Mouse (Mus musculus) right cerebral cortex, adult 2 months (tissue): ENCODE measurements at regions not wholly inside any gene's neighbourhood (a gene's known extent, or its start where the extent isn't known, plus 50 kb on each side); places are given as distances from the start of the nearest gene placed in this dataset.
"Not testable (repeated sequence)": the region's sequence is repeated elsewhere in the genome, so short reads cannot be mapped to it uniquely, and the experiment has no call there.

ENCODE experiments used
- DNase-seq, 2 experiments: peaks; one replicate each; pipeline ENCODE4 v3.0.0; 2021 to 2022; ENCODE audit warnings: low spot score in 2 of 2

- no peak for DNase-seq
Observed at GRCm38 (mm10) chr2:48315306-48315705, 498.6 kb upstream of the Acvr2a start.

DNA sequence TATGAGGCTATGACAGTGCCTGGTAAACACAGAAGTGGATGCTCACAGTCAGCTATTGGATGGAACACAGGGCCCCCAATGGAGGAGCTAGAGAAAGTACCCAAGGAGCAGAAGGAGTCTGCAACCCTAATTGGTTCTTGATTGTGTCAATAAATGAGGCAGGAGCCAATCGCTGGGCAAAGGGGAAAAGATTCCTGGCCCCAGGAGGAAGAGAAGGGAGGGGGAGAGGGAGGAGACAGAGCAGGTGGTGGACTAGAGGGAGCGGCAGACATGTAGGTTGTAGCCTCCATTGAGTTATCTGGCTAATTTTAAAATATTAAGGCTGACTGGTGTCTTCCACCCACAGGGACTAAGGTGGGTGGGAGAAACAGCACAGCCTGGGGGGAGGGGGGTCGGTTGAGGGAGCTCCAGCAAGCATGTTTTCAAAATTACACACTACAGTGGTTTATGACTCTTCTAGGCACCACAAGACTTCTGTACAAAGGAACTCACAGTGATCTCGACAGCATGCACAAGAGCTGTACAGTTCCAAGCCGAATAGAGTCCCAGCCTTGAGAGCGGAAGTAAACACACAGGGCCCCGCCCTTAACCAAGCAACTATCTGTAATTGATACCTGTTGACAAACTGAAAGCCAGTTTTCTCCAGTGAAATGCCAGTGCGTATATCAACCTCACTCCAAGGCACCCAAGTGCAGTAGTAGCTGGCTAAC lies 497.6 kb upstream of the Acvr2a start:
- no peak for DNase-seq

DNA sequence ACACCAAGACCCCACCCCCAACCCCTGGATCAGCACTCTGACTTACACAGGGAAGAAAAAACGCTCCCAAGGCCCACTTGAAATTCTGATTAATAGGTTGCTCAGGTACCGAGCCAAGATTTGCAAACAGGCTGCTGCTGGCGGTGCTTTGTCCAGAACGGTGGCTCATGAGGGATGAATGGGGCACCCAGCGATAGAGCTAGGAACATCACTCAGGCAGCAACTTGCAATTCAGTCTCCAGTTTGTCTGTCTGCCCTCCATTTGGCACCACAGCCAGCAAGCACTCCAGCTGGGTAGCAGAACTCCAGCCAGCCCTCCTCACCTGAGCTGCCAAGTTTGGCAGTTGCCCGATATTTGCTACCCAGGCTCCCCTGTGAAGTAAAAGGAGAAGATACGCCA lies 496.1 kb upstream of the Acvr2a start:
- no peak for DNase-seq

DNA sequence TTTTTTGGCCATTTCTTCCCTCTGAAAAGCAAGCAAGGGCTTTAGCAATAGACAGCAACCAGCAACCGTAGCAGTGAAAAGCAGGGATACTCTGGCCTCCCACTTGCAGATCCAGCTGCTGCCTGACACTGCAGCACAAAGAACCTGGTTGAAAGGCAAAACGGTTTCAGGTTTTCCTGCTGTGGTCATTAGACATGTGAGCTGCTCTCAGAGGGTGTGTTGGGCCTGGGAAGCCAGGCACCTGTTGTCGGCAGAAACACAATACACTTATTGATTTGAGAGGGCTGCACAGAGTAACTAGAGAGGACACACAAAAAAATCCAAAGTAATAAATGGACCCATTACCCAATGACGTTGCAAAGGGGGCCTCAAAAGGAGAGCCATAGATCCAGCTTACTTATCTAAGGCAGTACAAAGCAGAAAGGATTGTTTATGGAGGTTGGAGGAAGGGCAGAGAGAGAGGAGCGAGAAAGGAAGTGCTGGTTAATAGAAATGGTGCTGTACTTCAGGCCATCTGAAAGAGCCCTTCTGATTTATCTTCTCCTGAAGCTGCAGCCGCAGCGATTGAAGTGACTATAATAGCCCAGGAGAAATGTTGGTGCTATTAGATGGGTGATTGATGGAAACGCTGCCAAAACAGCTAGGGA lies 495.4 kb upstream of the Acvr2a start:
- no peak for DNase-seq

- no peak for DNase-seq
Observed at GRCm38 (mm10) chr2:48321471-48321870, 492.4 kb upstream of the Acvr2a start.

DNA sequence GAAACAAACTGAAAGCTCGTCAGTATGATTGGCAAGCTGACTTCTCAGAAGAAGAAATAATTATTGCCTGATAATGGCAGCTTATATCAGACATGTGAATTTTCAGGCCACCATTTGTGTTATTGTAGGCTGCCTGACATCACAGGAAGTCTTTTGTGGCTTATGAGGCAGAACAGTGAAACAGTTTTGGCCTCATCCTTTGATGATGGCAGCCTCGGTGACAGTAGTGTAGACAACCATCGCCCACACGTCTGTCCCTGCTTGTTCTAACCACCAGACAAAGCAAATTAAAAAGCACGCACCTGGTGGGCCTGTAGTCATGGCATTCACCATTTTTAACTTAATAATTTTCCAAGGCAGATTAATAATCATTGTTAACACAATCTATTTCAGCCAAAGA lies 491.6 kb upstream of the Acvr2a start:
- no peak for DNase-seq

DNA sequence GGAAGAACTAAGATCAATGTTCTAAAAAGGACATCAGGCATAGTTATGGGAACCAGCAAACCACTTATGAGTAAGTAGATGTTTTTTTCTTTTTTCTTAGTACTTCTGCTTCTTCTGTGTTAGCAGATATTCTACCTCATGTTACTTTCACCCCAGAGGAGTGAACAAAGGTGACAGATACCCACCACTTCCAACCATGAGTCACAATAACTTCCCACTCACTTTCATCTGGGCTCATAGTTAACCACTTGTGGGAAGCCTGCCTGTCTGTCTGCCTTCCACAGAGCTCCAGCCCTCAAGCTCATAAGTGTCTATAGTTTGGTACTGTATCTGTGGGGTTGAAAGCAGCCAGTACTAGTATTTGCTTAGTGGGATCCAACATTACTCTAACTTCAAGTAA lies 485.7 kb upstream of the Acvr2a start:
- no peak for DNase-seq

GRCm38 (mm10) chr2:48332783-48333182 lies 481.1 kb upstream of the Acvr2a start:
- no peak for DNase-seq

GRCm38 (mm10) chr2:48348021-48348420 lies 465.9 kb upstream of the Acvr2a start:
- DNase-seq, result no peak

DNA sequence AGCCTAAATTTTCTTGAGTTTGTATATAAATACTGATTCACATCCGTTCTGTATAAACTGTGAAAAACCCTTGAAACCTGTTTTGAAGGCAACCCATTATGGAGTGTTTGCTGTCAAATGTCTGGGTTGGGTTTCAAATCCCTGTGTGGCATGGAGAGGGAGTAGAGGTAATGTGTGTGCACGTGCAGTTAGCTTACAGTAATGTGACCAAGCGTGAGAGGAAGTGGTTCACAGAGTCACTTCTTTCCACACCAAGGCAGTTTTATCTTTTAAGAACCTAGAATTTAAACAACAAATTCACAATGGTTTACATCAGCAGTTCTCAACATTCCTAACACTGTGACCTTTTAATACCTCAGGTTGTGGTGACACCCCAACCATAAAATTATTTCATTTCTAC lies 464.1 kb upstream of the Acvr2a start:
- DNase-seq, result no peak

DNA sequence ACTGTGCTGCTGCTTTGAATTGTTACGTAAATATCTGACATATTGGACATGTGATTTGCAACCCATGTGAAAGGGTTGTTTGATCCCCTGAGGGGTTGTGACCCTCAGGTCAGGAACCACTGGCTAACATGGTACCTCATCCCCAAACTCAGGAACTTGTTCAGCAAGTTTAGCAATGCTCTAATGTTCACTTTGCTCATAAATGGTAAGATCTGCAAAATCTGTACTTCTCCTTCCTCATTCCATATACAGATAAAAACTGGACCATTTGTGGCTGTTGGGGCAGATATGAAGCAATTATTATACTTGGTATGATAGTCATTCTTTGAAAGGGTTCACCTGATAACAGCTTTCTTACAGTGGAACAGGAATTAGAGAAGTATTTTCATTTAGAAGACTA lies 463.7 kb upstream of the Acvr2a start:
- no peak for DNase-seq

DNA sequence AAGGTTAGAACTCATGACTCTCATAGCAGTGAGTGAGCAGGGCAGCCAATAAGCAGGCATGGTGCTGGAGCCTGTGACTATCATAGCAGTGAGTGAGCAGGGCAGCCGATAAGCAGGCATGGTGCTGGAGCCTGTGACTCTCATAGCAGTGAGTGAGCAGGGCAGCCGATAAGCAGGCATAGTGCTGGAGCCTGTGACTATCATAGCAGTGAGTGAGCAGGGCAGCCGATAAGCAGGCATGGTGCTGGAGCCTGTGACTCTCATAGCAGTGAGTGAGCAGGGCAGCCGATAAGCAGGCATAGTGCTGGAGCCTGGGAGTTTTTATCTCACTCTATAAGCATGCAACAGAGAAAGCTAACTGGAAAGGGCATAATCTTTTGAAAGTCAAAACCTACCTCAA lies 442.3 kb upstream of the Acvr2a start:
- DNase-seq, result not testable (repeated sequence)

DNA sequence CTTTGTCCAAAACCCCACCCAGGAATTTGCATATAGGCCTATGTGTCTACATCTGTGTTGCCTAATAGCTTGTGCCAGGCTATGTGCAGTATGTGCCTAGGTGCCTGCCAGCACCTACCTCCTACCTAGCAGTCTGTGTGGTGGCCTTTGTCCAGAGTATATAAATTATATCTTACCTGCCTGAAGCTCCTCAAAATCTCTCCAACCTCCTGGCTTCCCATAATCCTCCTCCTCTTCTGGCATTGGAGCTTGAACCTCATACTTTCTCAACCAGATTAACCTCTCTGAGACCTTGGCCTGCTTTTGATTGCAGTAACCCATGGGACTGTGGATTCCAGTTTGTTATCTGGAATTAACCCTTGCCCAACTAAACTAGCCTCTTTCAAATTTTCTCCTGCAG lies 440.8 kb upstream of the Acvr2a start:
- DNase-seq, result no peak

DNA sequence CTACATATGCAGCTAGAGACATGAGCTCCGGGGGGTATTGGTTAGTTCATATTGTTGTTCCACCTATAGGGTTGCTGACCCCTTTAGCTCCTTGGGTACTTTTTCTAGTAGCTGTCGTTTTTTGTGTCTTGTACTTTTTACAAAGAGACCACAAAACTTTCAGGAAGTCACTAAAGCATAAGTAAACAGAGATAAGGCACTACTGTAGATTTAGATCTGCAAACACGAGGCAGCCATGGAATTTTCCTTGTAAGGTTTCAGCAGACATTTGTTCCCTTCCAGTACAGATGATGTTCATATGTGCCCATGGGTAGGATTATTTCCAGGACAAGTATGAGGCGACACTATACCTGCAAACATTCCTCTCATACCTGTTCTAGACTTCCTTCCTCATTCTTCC lies 439.6 kb upstream of the Acvr2a start:
- no peak for DNase-seq

DNA sequence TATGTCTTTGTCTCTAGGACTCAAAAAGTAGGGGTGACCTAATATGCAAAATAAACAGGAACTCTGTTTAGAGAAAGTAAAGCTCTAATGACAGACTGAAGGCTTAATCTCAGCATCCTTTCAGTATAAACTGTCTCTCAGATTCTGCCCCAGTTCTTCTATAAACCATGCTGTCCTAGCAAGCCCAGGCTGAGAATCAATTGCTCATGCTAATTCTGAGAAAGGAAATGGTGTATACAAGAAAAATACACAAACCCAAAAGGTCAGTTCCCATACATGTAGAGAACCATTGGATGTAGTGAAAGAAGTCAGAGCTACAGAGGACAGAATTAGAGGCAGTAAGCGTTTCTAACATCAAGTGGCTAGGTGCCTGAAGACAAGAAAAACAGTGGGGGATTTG lies 435.7 kb upstream of the Acvr2a start:
- no peak for DNase-seq

DNA sequence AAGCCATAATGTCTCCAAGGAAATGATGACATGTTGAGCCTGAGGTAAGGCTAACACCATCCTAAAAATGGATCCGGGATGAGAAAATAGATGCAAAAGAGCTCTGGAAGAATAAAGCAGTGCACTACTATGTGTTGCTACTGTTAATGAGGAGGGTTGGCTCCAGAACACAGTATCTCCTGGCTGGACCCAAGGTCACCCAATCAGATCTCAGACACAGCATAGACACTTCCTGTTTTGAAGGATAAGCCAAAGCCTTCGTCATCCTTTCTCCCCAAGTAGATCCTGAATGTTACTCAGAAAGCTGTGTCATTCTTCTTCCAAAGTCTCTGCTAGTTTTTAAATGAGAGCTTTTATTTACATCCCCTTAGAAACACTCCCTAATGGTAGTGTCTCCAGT lies 435.2 kb upstream of the Acvr2a start:
- no peak for DNase-seq

DNA sequence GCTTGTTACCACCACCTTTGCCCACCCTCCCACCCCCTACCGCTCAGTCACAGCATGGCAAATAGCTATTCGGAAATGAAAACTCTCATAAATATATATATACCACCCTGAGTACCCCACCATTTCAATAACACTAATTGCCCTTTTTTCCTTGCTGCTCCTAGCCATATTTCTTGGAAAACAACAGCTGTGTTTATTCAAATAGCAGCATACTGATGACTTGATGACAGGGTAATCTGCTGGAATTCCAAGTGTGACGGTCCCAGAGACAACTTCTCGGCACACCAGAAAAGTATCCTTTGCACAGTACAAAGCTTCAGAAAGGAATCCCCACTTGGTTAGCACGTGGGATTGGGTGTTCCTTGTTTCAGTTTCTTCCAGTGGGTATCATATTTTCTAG lies 433.8 kb upstream of the Acvr2a start:
- no peak for DNase-seq

DNA sequence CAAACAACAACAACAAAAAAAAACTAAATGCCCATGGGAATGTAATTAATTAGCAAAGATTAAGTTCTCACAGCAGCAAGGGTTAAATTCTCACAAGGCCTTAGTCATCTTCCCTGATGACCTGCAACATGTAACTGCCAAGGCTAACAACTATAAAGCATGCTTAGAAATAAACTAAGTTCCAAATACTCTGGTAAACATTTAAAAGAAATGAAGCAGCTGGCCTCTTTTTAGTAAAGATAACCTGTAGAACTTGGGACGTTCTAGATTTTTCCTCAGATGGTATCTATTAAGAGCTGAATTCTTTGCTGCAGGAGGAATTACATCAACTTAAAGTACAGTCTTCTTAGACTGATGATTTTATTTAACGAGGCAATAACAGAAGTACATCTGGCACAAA lies 433.1 kb upstream of the Acvr2a start:
- no peak for DNase-seq

DNA sequence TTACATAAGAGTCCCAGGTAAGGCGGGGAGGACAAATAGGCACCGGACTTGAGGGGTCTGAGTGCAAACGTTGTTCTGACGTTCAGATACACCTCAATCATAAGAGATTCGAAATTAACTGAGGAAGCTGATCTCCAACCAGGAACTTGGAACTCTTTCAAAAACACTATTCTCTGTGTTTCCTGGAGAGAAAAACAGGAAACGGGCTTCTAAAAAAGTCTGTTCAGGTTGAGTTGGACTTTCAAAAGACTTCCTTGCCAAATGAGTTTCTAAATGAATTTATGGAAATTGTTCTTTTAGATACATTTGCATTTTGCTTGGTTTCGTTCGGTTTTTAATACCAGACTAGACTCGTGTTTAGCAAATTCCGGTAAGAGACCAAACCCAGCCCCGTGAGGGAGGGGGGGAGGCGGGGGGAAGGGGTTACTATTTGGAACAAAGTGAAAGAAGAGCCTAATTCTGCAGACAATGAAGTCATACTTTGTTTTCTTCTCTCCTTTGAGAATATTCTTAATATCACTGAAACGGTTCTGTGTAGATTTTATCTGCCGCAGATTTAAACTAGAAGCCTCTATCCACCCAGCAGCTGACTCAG lies 432.3 kb upstream of the Acvr2a start:
- DNase-seq, result no peak

- no peak for DNase-seq
Observed at GRCm38 (mm10) chr2:48398504-48398903, 415.4 kb upstream of the Acvr2a start.

- DNase-seq, result no peak
Observed at GRCm38 (mm10) chr2:48399191-48399590, 414.7 kb upstream of the Acvr2a start.

DNA sequence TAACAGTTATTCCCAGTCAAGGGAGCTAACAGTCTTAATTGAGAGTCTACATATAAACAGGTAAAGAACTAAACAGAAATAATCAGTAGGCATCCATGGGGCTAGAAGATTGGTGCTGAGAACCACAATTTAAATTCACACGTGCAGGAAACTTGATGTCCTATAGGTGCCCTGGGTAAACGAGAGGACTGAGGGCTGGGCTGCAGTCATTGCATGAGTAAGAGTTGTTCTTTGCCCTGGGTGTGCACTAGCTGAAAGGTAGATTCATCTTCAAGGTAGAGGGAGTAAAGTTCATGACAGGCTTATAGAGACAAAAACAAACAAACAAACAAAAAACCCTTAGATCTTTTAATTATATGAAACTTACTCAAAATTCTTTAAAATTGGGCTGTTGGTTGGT lies 411.1 kb upstream of the Acvr2a start:
- DNase-seq, result no peak

GRCm38 (mm10) chr2:48404460-48404859 lies 409.4 kb upstream of the Acvr2a start:
- no peak for DNase-seq
